Mouse (Mus musculus) erythroblast, embryonic 14.5 days (primary cell): Measurements from ENCODE around the gene Barx2.

Experiments used
- GATA1 ChIP-seq: IDR thresholded peaks from 2 replicates; pipeline ENCODE4 v1.6.1; 2012; ENCODE audit warnings: low read length, inconsistent platforms, mixed read lengths
- TAL1 ChIP-seq: IDR thresholded peaks from 3 replicates; pipeline ENCODE4 v1.6.1; 2012; ENCODE audit warnings: low read length, inconsistent platforms, mixed read lengths

GRCm38 (mm10) chr9:31912921-31913738 lies at the start of gene Barx2:
- no peak for TF ChIP-seq GATA1
- no peak for TF ChIP-seq TAL1
